23 mouse cellular contexts compared by ENCODE assay signal in genomic region chr14:72684857-72685370, GRCm38 (mm10). TPM values are rescaled to one million over a fixed set of nuclear protein-coding genes. Genes with fewer than 3 reads are reported as not detected.
DNase-seq lines count a peak whose midpoint lies in the region; ATAC-seq and TF ChIP-seq lines count a peak whose summit lies in the region.
"Had no signal": no experiment of that assay in that cellular context is flagged by ENCODE, and none has a peak within 500 bp of the region (broad histone marks: within the 10 kb centered on the region; RNA-seq: fewer than 3 reads in every experiment).

No protein-coding gene starts in this region.

- TF ChIP-seq CTCF in kidney, adult 2 months (conservative IDR thresholded peaks at IDR 0.05; ENCODE audit: insufficient read depth, insufficient read length, low read depth, low read length): no peak
- no peak for TF ChIP-seq CTCF in bone marrow macrophage, adult 2 months (IDR thresholded peaks at IDR 0.05; ENCODE audit: low read depth, low read length)

- no peaks in the 10 kb centered on the region for H3K36me3 ChIP-seq in kidney, adult 2 months (ENCODE audit: control insufficient read depth, insufficient read depth, low read length)
- H3K36me3 ChIP-seq in kidney, embryonic 16.5 days (ENCODE audit: insufficient read depth, low read length): no peaks in the 10 kb centered on the region
- no peaks in the 10 kb centered on the region for H3K36me3 ChIP-seq in liver, embryonic 11.5 days (ENCODE audit: control insufficient read depth, insufficient read depth, low read length)
- H3K36me3 ChIP-seq: embryonic facial prominence, embryonic 13.5 days; forebrain, embryonic 12.5 days; midbrain, embryonic 12.5 days had no signal

- H3K9ac ChIP-seq in kidney, embryonic 16.5 days (replicated peaks; ENCODE audit: low read length): no peak overlapping the region
- H3K9ac ChIP-seq in liver, embryonic 11.5 days (ENCODE audit: low read depth, low read length): no peak overlapping the region
- H3K9ac ChIP-seq: embryonic facial prominence, embryonic 13.5 days; forebrain, embryonic 12.5 days; liver, postnatal 0 days; midbrain, embryonic 12.5 days had no signal

- peak; percentile 4 for DNase-seq in kidney, adult 2 months
- DNase-seq in A20 (ENCODE audit: low read depth, low spot score): peak; percentile 60
- DNase-seq in thymus, adult 18-20 months: no peak
- DNase-seq in gastrocnemius, postnatal 36 days: no peak
- no peak for DNase-seq in liver, embryonic 11.5 days (ENCODE audit: low spot score)
- DNase-seq: adrenal gland, postnatal 10 days; cerebellum, adult 2 months; cerebellum, postnatal 25 days; embryo, embryonic 11 days; kidney, adult 9 months; kidney, postnatal 25 days; layer of hippocampus, postnatal 36 days; liver, postnatal 0 days; right cerebral cortex, postnatal 14 days had no signal

- no peak for ATAC-seq in kidney, embryonic 16.5 days (ENCODE audit: low FRiP score, low TSS enrichment)
- peak; percentile 93 for ATAC-seq in megakaryocyte, adult 5-6 weeks (ENCODE audit: poor library complexity, severe bottlenecking)
- no peak for ATAC-seq in liver, embryonic 11.5 days (replicated peaks; ENCODE audit: low FRiP score)
- ATAC-seq: activated CD4-positive, CD25-positive, alpha-beta regulatory T cell, adult 4 months; liver, postnatal 0 days had no signal

- H3K4me3 ChIP-seq in kidney, adult 2 months (ENCODE audit: insufficient read depth, low read depth, low read length): no peak overlapping the region
- no peak overlapping the region for H3K4me3 ChIP-seq in kidney, embryonic 16.5 days (ENCODE audit: low read length)
- H3K4me3 ChIP-seq in bone marrow macrophage, adult 2 months (ENCODE audit: insufficient read depth, low read length): peak overlapping the region; percentile 39
- H3K4me3 ChIP-seq in liver, embryonic 11.5 days (ENCODE audit: low read depth, low read length): no peak overlapping the region
- H3K4me3 ChIP-seq: embryonic facial prominence, embryonic 13.5 days; erythroblast, embryonic 14.5 days; forebrain, embryonic 12.5 days; midbrain, embryonic 12.5 days had no signal

- intact Hi-C loops in gastrocnemius, postnatal 36 days (cut with DNase I): no loop called here

- no peaks in the 10 kb centered on the region for H3K9me3 ChIP-seq in kidney, embryonic 16.5 days (ENCODE audit: low read length)
- H3K9me3 ChIP-seq in liver, embryonic 11.5 days (ENCODE audit: control insufficient read depth, low read length): no peaks in the 10 kb centered on the region
- H3K9me3 ChIP-seq: embryonic facial prominence, embryonic 13.5 days; forebrain, embryonic 12.5 days; midbrain, embryonic 12.5 days had no signal

- no peak overlapping the region for H3K27ac ChIP-seq in kidney, adult 2 months (ENCODE audit: insufficient read depth, low read depth, low read length)
- H3K27ac ChIP-seq in kidney, embryonic 16.5 days (ENCODE audit: low read length): no peak overlapping the region
- H3K27ac ChIP-seq in bone marrow macrophage, adult 2 months (ENCODE audit: insufficient read depth, low read depth, low read length): peak overlapping the region; percentile 13; the same call in 1 of the 2 replicates
- H3K27ac ChIP-seq in liver, embryonic 11.5 days (ENCODE audit: low read depth, low read length): no peak overlapping the region
- H3K27ac ChIP-seq: embryonic facial prominence, embryonic 13.5 days; forebrain, embryonic 12.5 days; midbrain, embryonic 12.5 days; stomach, postnatal 0 days had no signal

- H3K4me1 ChIP-seq in kidney, adult 2 months (ENCODE audit: control insufficient read depth, insufficient read depth, low read length): no peaks in the 10 kb centered on the region
- H3K4me1 ChIP-seq in kidney, embryonic 16.5 days (ENCODE audit: insufficient read depth, low read length): peaks cover 4% of the 10 kb centered on the region; the same call in 1 of the 2 replicates
- H3K4me1 ChIP-seq in bone marrow macrophage, adult 2 months (ENCODE audit: control insufficient read depth, insufficient read depth, low read length): peaks cover 17% of the 10 kb centered on the region
- H3K4me1 ChIP-seq in liver, embryonic 11.5 days (replicated peaks; ENCODE audit: control insufficient read depth, insufficient read depth, low read length): no peaks in the 10 kb centered on the region
- H3K4me1 ChIP-seq: embryonic facial prominence, embryonic 13.5 days; forebrain, embryonic 12.5 days; midbrain, embryonic 12.5 days had no signal

- H3K4me2 ChIP-seq in kidney, embryonic 16.5 days (replicated peaks; ENCODE audit: low read depth, low read length): no peak overlapping the region
- H3K4me2 ChIP-seq in liver, embryonic 11.5 days: no peak overlapping the region
- H3K4me2 ChIP-seq: embryonic facial prominence, embryonic 13.5 days; forebrain, embryonic 12.5 days; midbrain, embryonic 12.5 days had no signal

- WGBS in kidney, adult 2 months: 62% methylated on average over 4 of the region's 4 CpGs
- WGBS in kidney, embryonic 16.5 days: 82% methylated on average over 4 of the region's 4 CpGs
- 88% methylated on average over 4 of the region's 4 CpGs for WGBS in liver, embryonic 11.5 days

- no peak for TF ChIP-seq POLR2A in kidney, adult 2 months (IDR thresholded peaks at IDR 0.05; ENCODE audit: low read depth, low read length)
- no peak for TF ChIP-seq POLR2A in bone marrow macrophage, adult 2 months (IDR thresholded peaks at IDR 0.05; ENCODE audit: borderline replicate concordance, low read depth, low read length)

- no peaks in the 10 kb centered on the region for H3K27me3 ChIP-seq in kidney, adult 2 months (replicated peaks; ENCODE audit: control insufficient read depth, insufficient read depth, low read length)
- no peaks in the 10 kb centered on the region for H3K27me3 ChIP-seq in kidney, embryonic 16.5 days (ENCODE audit: insufficient read depth, low read length)
- H3K27me3 ChIP-seq in liver, embryonic 11.5 days (replicated peaks; ENCODE audit: control insufficient read depth, insufficient read depth, low read length): no peaks in the 10 kb centered on the region
- H3K27me3 ChIP-seq: embryonic facial prominence, embryonic 13.5 days; forebrain, embryonic 12.5 days; midbrain, embryonic 12.5 days had no signal

RNA-seq across cellular contexts. Expression of gene Fndc3a, which starts 24.9 kb away (rescaled TPM):
- polyA plus RNA-seq in kidney, adult 2 months (2012; rRNA removed): 43.8 and 48.5 TPM in 2 replicates
- 47.6 and 51.3 TPM in 2 replicates for polyA plus RNA-seq in kidney, embryonic 16.5 days (2015; fragmentation: Nextera tagmentation; extraction: Ambion mirVana)
- polyA plus RNA-seq in bone marrow macrophage, adult 2 months (2012; ENCODE audit: insufficient read depth, insufficient read length, missing spikeins): 51.5 and 55.9 TPM in 2 replicates
- total RNA-seq in megakaryocyte, adult 5-6 weeks (2015): 38.7 and 43.2 TPM in 2 replicates
- total RNA-seq in megakaryocyte, adult 5-6 weeks (2017): 40.7 and 49.9 TPM in 2 replicates
- total RNA-seq in gastrocnemius, postnatal 36 days (2021): 1 to 10 TPM; 5.8 to 6.7 TPM
- 18.5 and 19.5 TPM in 2 replicates for polyA plus RNA-seq in liver, embryonic 11.5 days (2014; fragmentation: Nextera tagmentation; extraction: Ambion mirVana)

Comparison
In these comparisons a context has a peak if more than half of its experiments do, and no peak if none do; other contexts are left out.
1. DNase-seq: peak in kidney, adult 2 months (single experiment) and A20 (single experiment); none in thymus, adult 18-20 months (0 of 2), gastrocnemius, postnatal 36 days (0 of 2) and liver, embryonic 11.5 days (single experiment).